Mouse (Mus musculus): Measurements from ENCODE around the gene Tmem182. TPM values are rescaled to one million over a fixed set of nuclear protein-coding genes. Genes with fewer than 3 reads are reported as not detected.

The Tmem182 gene
- total RNA-seq, 1 experiment: not detected

DNA sequence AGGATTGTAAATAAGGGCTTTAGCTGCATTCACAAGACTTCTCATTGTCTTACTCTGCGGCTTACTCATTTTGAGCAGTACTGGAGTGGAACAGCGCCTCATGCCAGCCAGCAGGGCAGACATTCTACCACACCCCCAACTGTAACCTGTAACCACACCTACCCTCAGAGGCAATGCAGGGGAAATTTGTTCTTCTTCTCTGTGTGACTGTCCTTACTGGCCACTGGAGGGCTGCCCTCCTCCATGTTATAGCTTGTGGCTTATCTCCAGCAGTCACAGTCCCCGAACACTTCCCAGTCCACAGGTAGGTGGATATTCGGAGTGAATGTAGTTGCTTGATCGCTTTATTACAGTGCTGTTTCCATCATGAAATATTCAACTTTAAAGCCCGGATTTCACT, 59.6 kb downstream of the Tmem182 start:
- in situ Hi-C loops (cut with MboI; ENCODE audit: low sequenced_read_pairs in 2 of 2, unreplicated experiment in 2 of 2): no loop called here
- TF ChIP-seq ZC3H11A (IDR thresholded peaks at IDR 0.05; ENCODE audit: borderline replicate concordance, low read depth, low read length): no peak
- TF ChIP-seq ZNF384 (IDR thresholded peaks at IDR 0.05; ENCODE audit: low read depth, low read length): no peak
- TF ChIP-seq MAFK (IDR thresholded peaks at IDR 0.05; ENCODE audit: insufficient read depth, low read depth, low read length): no peak
- TF ChIP-seq CHD2 (IDR thresholded peaks at IDR 0.05; ENCODE audit: low read depth, low read length): no peak
- no peak for TF ChIP-seq HCFC1 (IDR thresholded peaks at IDR 0.05; ENCODE audit: borderline replicate concordance, insufficient read depth, low read length)
- no peak for DNase-seq (ENCODE audit: low read depth, low spot score)
- Histone ChIP-seq H3K4me3 (ENCODE audit: insufficient read depth in 1 of 2, low read depth in 1 of 2, low read length in 2 of 2, poor library complexity in 1 of 2, severe bottlenecking in 1 of 2) (no peak overlapping the region), H3K9me3 (ENCODE audit: control insufficient read depth, insufficient read depth, low read depth, low read length) (no peaks in the 10 kb centered on the region), H3K4me1 (ENCODE audit: control insufficient read depth in 2 of 2, insufficient read depth in 2 of 2, low read length in 2 of 2, poor library complexity in 1 of 2) (no peaks in the 10 kb centered on the region), H3K27ac (ENCODE audit: insufficient read depth, low read depth, low read length, poor library complexity, severe bottlenecking) (no peak overlapping the region), H3K36me3 (ENCODE audit: control insufficient read depth, insufficient read depth, low read length, poor library complexity, severe bottlenecking) (no peaks in the 10 kb centered on the region), H3K9ac (ENCODE audit: insufficient read depth, low read depth, low read length, poor library complexity, severe bottlenecking) (no peak overlapping the region)

DNA sequence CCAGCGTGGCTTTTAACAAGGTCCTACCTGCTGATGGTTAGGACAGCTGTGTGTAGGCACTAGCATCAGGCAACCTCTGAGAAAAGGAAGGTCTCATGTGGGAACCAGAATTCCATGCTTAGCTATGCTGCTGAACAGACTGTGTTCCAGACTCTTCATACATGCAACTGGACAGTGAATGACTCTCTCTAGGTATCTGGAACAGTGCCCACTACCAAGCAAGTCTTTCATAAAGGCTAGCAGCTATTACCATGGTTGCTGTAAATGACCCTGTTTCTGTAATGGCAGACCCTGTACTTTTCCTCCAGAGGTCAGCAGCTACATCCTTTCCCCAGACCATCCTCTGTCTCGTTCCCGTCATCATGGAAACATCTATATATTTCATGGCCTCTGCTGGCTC, 61.7 kb downstream of the Tmem182 start:
- no peak for DNase-seq (ENCODE audit: low read depth, low spot score)
- Histone ChIP-seq H3K4me1 (ENCODE audit: control insufficient read depth in 2 of 2, insufficient read depth in 2 of 2, low read length in 2 of 2, poor library complexity in 1 of 2) (no peaks in the 10 kb centered on the region), H3K4me3 (ENCODE audit: insufficient read depth in 1 of 2, low read depth in 1 of 2, low read length in 2 of 2, poor library complexity in 1 of 2, severe bottlenecking in 1 of 2) (no peak overlapping the region), H3K9ac (ENCODE audit: insufficient read depth, low read depth, low read length, poor library complexity, severe bottlenecking) (no peak overlapping the region), H3K27ac (ENCODE audit: insufficient read depth, low read depth, low read length, poor library complexity, severe bottlenecking) (no peak overlapping the region), H3K36me3 (ENCODE audit: control insufficient read depth, insufficient read depth, low read length, poor library complexity, severe bottlenecking) (no peaks in the 10 kb centered on the region), H3K9me3 (ENCODE audit: control insufficient read depth, insufficient read depth, low read depth, low read length) (no peaks in the 10 kb centered on the region)
- TF ChIP-seq ZNF384 (IDR thresholded peaks at IDR 0.05; ENCODE audit: low read depth, low read length): no peak
- no peak for TF ChIP-seq ZC3H11A (IDR thresholded peaks at IDR 0.05; ENCODE audit: borderline replicate concordance, low read depth, low read length)
- TF ChIP-seq CHD2 (IDR thresholded peaks at IDR 0.05; ENCODE audit: low read depth, low read length): no peak
- TF ChIP-seq HCFC1 (IDR thresholded peaks at IDR 0.05; ENCODE audit: borderline replicate concordance, insufficient read depth, low read length): no peak
- TF ChIP-seq MAFK (IDR thresholded peaks at IDR 0.05; ENCODE audit: insufficient read depth, low read depth, low read length): no peak
- in situ Hi-C loops (cut with MboI; ENCODE audit: low sequenced_read_pairs in 2 of 2, unreplicated experiment in 2 of 2): no loop called here

DNA sequence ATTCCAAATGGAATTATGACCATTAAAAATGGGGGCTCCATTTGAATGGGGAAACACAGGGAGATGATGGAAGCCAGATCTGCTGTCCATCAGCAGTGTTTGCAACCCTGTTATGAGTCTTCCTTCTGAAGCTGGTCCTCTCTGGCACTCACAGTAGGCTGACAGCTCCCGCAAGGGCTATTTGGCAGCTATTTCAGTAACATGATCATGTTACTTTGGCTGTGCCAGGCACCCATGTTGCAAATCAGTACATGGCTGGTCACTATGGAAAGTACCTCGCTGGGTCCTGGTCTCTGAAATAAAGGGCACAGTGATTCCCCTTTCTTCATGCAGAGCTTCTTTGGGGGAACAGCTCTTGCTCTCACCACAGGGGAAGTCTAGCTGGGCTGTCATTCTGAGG, 62.2 kb downstream of the Tmem182 start:
- H3K4me1 ChIP-seq (ENCODE audit: control insufficient read depth in 2 of 2, insufficient read depth in 2 of 2, low read length in 2 of 2, poor library complexity in 1 of 2): no peaks in the 10 kb centered on the region
- H3K4me3 ChIP-seq (ENCODE audit: insufficient read depth in 1 of 2, low read depth in 1 of 2, low read length in 2 of 2, poor library complexity in 1 of 2, severe bottlenecking in 1 of 2): no peak overlapping the region
- no peak overlapping the region for H3K27ac ChIP-seq (ENCODE audit: insufficient read depth, low read depth, low read length, poor library complexity, severe bottlenecking)
- in situ Hi-C loops (cut with MboI; ENCODE audit: low sequenced_read_pairs in 2 of 2, unreplicated experiment in 2 of 2): no loop called here
- H3K9me3 ChIP-seq (ENCODE audit: control insufficient read depth, insufficient read depth, low read depth, low read length): no peaks in the 10 kb centered on the region
- no peak overlapping the region for H3K9ac ChIP-seq (ENCODE audit: insufficient read depth, low read depth, low read length, poor library complexity, severe bottlenecking)
- no peak for TF ChIP-seq CHD2 (IDR thresholded peaks at IDR 0.05; ENCODE audit: low read depth, low read length)
- DNase-seq (ENCODE audit: low read depth, low spot score): no peak
- no peaks in the 10 kb centered on the region for H3K36me3 ChIP-seq (ENCODE audit: control insufficient read depth, insufficient read depth, low read length, poor library complexity, severe bottlenecking)

DNA sequence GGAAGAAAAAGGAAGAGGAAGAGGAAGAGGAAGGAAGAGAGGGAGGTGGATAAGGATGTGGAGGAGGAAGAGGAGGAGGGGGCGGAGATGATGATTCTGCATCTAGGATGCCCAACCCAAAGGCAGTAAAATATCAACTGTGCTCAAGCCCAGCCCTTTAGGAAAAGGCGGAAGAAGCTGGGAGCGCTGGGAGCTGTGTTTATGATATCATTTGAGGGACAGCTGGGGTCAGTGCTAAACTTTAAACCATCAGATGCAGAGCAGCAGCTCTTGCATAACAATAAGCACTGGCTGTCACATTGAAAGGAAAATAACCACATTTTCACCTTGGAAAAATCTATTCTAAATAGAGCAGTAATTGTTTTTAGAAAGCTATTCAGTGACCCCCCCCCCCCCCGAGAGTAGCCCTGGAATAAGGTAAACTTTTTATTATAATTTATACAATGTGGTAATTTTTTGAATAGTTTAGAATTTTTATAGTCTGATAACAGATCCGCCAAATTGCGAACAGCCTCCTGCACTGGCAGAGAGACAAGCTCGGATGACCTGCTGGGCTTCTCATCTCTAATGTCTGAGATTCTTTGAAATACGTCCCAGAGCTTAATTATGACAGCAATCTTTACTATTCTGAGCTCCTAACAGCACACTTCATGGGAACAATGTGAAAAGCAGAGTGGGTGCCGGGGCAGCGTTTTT, 68.5 kb downstream of the Tmem182 start:
- Histone ChIP-seq H3K27ac (ENCODE audit: insufficient read depth, low read depth, low read length, poor library complexity, severe bottlenecking) (no peak overlapping the region), H3K4me1 (ENCODE audit: control insufficient read depth in 2 of 2, insufficient read depth in 2 of 2, low read length in 2 of 2, poor library complexity in 1 of 2) (no peaks in the 10 kb centered on the region), H3K4me3 (ENCODE audit: insufficient read depth in 1 of 2, low read depth in 1 of 2, low read length in 2 of 2, poor library complexity in 1 of 2, severe bottlenecking in 1 of 2) (no peak overlapping the region), H3K9me3 (ENCODE audit: control insufficient read depth, insufficient read depth, low read depth, low read length) (no peaks in the 10 kb centered on the region), H3K9ac (ENCODE audit: insufficient read depth, low read depth, low read length, poor library complexity, severe bottlenecking) (no peak overlapping the region), H3K36me3 (ENCODE audit: control insufficient read depth, insufficient read depth, low read length, poor library complexity, severe bottlenecking) (no peaks in the 10 kb centered on the region)
- in situ Hi-C loops (cut with MboI; ENCODE audit: low sequenced_read_pairs in 2 of 2, unreplicated experiment in 2 of 2): no loop called here
- DNase-seq (ENCODE audit: low read depth, low spot score): no peak
- no peak for TF ChIP-seq ZNF384 (IDR thresholded peaks at IDR 0.05; ENCODE audit: low read depth, low read length)
- no peak for TF ChIP-seq ZC3H11A (IDR thresholded peaks at IDR 0.05; ENCODE audit: borderline replicate concordance, low read depth, low read length)
- no peak for TF ChIP-seq CHD2 (IDR thresholded peaks at IDR 0.05; ENCODE audit: low read depth, low read length)
- no peak for TF ChIP-seq HCFC1 (IDR thresholded peaks at IDR 0.05; ENCODE audit: borderline replicate concordance, insufficient read depth, low read length)
- TF ChIP-seq MAFK (IDR thresholded peaks at IDR 0.05; ENCODE audit: insufficient read depth, low read depth, low read length): no peak

All from ES-E14 (cell line).